Mouse (Mus musculus) lung, embryonic 14.5 days (tissue): ENCODE measurements around the gene Cks1b. TPM values are rescaled to one million over a fixed set of nuclear protein-coding genes. Genes with fewer than 3 reads are reported as not detected.

Experiments
- ATAC-seq: fragments of 200-750 bp; cut with Nextera tagmentation; 2 replicates; pipeline ENCODE4 v1.8.0; 2017; ENCODE audit warnings: mild to moderate bottlenecking, moderate TSS enrichment, moderate library complexity; ENCODE audit not compliant: insufficient read depth
- DNase-seq: peaks from one replicate; pipeline ENCODE4 v3.0.0-alpha.2; 2015
- H3K27ac ChIP-seq: fragments of 300-500 bp; sonication (generic); 2 replicates; pipeline ENCODE4 v1.5.1; 2014; ENCODE audit warnings: low read depth, mild to moderate bottlenecking, moderate library complexity
- H3K27me3 ChIP-seq: fragments of 300-500 bp; sonication (generic); 2 replicates; pipeline ENCODE4 v1.6.1; 2014; ENCODE audit warnings: low read length, control low read depth; ENCODE audit not compliant: insufficient read depth
- H3K36me3 ChIP-seq: fragments of 300-500 bp; sonication (generic); 2 replicates; pipeline ENCODE4 v1.6.1; 2014; ENCODE audit warnings: control low read depth; ENCODE audit not compliant: insufficient read depth
- H3K4me1 ChIP-seq: fragments of 300-500 bp; sonication (generic); 2 replicates; pipeline ENCODE4 v1.6.1; 2014; ENCODE audit warnings: antibody characterized with exemption, control low read depth; ENCODE audit not compliant: insufficient read depth
- H3K4me2 ChIP-seq: fragments of 300-500 bp; sonication (generic); 2 replicates; pipeline ENCODE4 v1.6.1; 2014; ENCODE audit warnings: mild to moderate bottlenecking
- H3K4me3 ChIP-seq: fragments of 300-500 bp; sonication (generic); 2 replicates; pipeline ENCODE4 v1.5.1; 2014; ENCODE audit warnings: low read depth, low read length
- H3K9ac ChIP-seq: fragments of 300-500 bp; sonication (generic); 2 replicates; pipeline ENCODE4 v1.6.1; 2014
- H3K9me3 ChIP-seq: fragments of 300-500 bp; sonication (generic); 2 replicates; pipeline ENCODE4 v1.6.1; 2016; ENCODE audit warnings: low read depth, low read length, control low read depth
- CTCF ChIP-seq: IDR thresholded peaks from 2 replicates; pipeline ENCODE4 v1.5.1; 2016; ENCODE audit warnings: antibody characterized with exemption, low read depth
- WGBS: fragments of 180-500 bp; shearing (Covaris S2); extraction: QIAGEN DNeasy Blood & Tissue Kit; methylation state at CpG from one replicate; pipeline ENCODE4 v1.1.7; 2014; 5-methylcytosine and 5-hydroxymethylcytosine counted together
- polyA plus RNA-seq: library from polyadenylated mRNA; unstranded; fragments of >200 nt; fragmentation: Nextera tagmentation; extraction: Ambion mirVana; gene quantifications from 2 replicates; pipeline ENCODE4 v1.2.1, GENCODE M21; 2014

Gene Cks1b
- polyA plus RNA-seq, 1 experiment from 2014 or later, result 692 TPM

GRCm38 (mm10) chr3:89454401-89455177 lies 36.4 kb upstream of the Cks1b start, which contains the start of gene Pmvk:
Pmvk (plus strand) TSS chr3:89454541.
- no peaks in the 10 kb centered on the region for H3K9me3 ChIP-seq
- WGBS, result 52% methylated on average over 10 of the region's 10 CpGs
- 0 out of 2 replicates have a peak, but pooled peaks cover 3% of the 10 kb centered on the region for H3K4me1 ChIP-seq
- no peak for TF ChIP-seq CTCF
- H3K27ac ChIP-seq, result no peak within 1 kb of the TSS; the same call in 1 of the 2 replicates
- H3K9ac ChIP-seq, result no peak within 1 kb of the TSS
- H3K27me3 ChIP-seq, result no peaks in the 10 kb centered on the region
- ATAC-seq (no peak), DNase-seq (no peak)
- no peaks in the 10 kb centered on the region for H3K36me3 ChIP-seq
- H3K4me3 ChIP-seq, result no peak within 1 kb of the TSS
- H3K4me2 ChIP-seq, result 0 out of 2 replicates have a peak within 1 kb of the TSS, but pooled peaks have one; percentile 10

DNA sequence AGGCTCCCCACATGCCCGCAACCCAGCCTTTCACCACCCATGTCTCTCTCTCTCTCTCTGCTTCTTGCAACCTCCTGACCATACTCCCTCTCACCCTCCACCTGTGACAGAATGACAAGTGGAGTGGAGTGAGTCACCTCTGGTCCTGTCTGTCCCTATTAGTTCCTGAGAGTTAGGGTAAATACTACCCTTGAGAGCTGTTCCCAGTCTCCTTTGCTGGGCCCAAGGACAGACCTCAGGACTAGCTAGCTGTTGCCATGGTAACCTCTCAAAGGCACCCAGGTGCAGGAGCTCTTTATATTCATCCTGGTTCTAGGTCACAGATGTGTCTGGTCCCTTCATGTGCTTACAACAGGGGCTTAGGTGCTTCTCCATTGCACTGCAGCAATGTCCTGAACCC lies 33.7 kb upstream of the Cks1b start:
- Histone ChIP-seq H3K27me3 (no peaks in the 10 kb centered on the region), H3K9ac (no peak overlapping the region), H3K4me2 (no peak overlapping the region), H3K9me3 (no peaks in the 10 kb centered on the region), H3K4me3 (no peak overlapping the region), H3K36me3 (0 out of 2 replicates have a peak, but pooled peaks cover 7% of the 10 kb centered on the region), H3K27ac (peak overlapping the region; percentile 58; the same call in 1 of the 2 replicates), H3K4me1 (peaks cover 14% of the 10 kb centered on the region)
- WGBS, result 44% methylated on average over 1 of the region's 1 CpGs
- peak; percentile 37; the same call in 1 of the 2 replicates for ATAC-seq
- no peak for TF ChIP-seq CTCF
- DNase-seq, result peak; percentile 60

GRCm38 (mm10) chr3:89449541-89449940 lies 31.4 kb upstream of the Cks1b start:
- H3K27me3 ChIP-seq, result no peaks in the 10 kb centered on the region
- H3K36me3 ChIP-seq, result peaks cover 19% of the 10 kb centered on the region; the same call in 1 of the 2 replicates
- TF ChIP-seq CTCF, result peak; percentile 77
- H3K9ac ChIP-seq, result no peak overlapping the region
- ATAC-seq (peak; percentile 39; the same call in 1 of the 2 replicates), DNase-seq (peak; percentile 83)
- peak overlapping the region; percentile 40 for H3K4me2 ChIP-seq
- peak overlapping the region; percentile 50; the same call in 1 of the 2 replicates for H3K27ac ChIP-seq
- H3K9me3 ChIP-seq, result no peaks in the 10 kb centered on the region
- 37% methylated on average over 7 of the region's 7 CpGs for WGBS
- peaks cover 14% of the 10 kb centered on the region for H3K4me1 ChIP-seq
- no peak overlapping the region for H3K4me3 ChIP-seq

GRCm38 (mm10) chr3:89448720-89449537 lies 30.7 kb upstream of the Cks1b start:
- ATAC-seq, result peak; percentile 87
- 39% methylated on average over 13 of the region's 13 CpGs for WGBS

DNA sequence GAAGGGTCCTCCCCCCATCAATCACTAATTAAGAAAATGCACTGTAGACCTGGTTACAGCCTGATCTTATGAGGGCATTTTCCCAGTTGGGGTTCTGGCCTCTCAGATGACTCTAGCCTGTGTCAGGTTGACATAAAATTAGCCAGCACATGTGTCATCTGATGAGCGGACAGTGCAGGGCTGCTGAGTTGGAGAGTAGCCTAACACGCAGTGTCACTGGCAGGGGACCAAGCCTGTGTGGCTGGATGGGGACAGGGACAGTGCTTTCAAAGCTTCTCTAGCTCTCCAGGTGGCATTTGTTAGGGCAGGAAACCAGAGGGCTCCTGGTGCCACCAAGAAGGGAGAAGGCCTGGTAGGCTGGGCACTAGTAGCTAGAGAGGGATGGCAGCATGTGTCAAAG lies 22.5 kb upstream of the Cks1b start:
- H3K27ac ChIP-seq, result no peak overlapping the region
- ATAC-seq (no peak), DNase-seq (no peak)
- 0 out of 2 replicates have a peak, but pooled peaks cover 2% of the 10 kb centered on the region for H3K36me3 ChIP-seq
- no peak overlapping the region for H3K4me3 ChIP-seq
- no peak for TF ChIP-seq CTCF
- no peak overlapping the region for H3K4me2 ChIP-seq
- H3K9ac ChIP-seq, result no peak overlapping the region
- H3K27me3 ChIP-seq, result no peaks in the 10 kb centered on the region
- 75% methylated on average over 2 of the region's 2 CpGs for WGBS
- H3K4me1 ChIP-seq, result peaks cover 6% of the 10 kb centered on the region; the same call in 1 of the 2 replicates
- no peaks in the 10 kb centered on the region for H3K9me3 ChIP-seq

More at GRCm38 (mm10) chr3:89448720-89449537, 30.7 kb upstream of the Cks1b start:
- Histone ChIP-seq H3K4me2 (peak overlapping the region; percentile 40), H3K27ac (peak overlapping the region; percentile 76), H3K9me3 (no peaks in the 10 kb centered on the region), H3K4me1 (peaks cover 14% of the 10 kb centered on the region), H3K27me3 (no peaks in the 10 kb centered on the region), H3K9ac (no peak overlapping the region), H3K4me3 (no peak overlapping the region), H3K36me3 (peaks cover 19% of the 10 kb centered on the region; the same call in 1 of the 2 replicates)
- TF ChIP-seq CTCF, result no peak
- DNase-seq, result peak; percentile 80

- Histone ChIP-seq H3K9ac (peak overlapping the region; percentile 53), H3K4me1 (peaks cover 6% of the 10 kb centered on the region; the same call in 1 of the 2 replicates), H3K4me3 (peak overlapping the region; percentile 46), H3K27me3 (no peaks in the 10 kb centered on the region), H3K36me3 (peaks cover 26% of the 10 kb centered on the region), H3K4me2 (peak overlapping the region; percentile 73), H3K27ac (peak overlapping the region; percentile 65), H3K9me3 (no peaks in the 10 kb centered on the region)
- DNase-seq, result peak; percentile 32
- ATAC-seq, result peak; percentile 13; the same call in 1 of the 2 replicates
- no peak for TF ChIP-seq CTCF
- WGBS, result 34% methylated on average over 5 of the region's 5 CpGs
Observed at GRCm38 (mm10) chr3:89437269-89437668, 19.1 kb upstream of the Cks1b start.
